Mouse (Mus musculus) forebrain, embryonic 11.5 days (tissue): ENCODE measurements at regions not wholly inside any gene's neighbourhood (a gene's known extent, or its start where the extent isn't known, plus 50 kb on each side); places are given as distances from the start of the nearest gene placed in this dataset.

Experiments used
- ATAC-seq: fragments of 200-750 bp; cut with Nextera tagmentation; replicated peaks from 2 replicates; pipeline ENCODE4 v1.8.0; 2017; ENCODE audit warnings: moderate TSS enrichment; ENCODE audit not compliant: low FRiP score
- DNase-seq: peaks from one replicate; pipeline ENCODE4 v3.0.0-alpha.2; 2017; ENCODE audit warnings: low spot score
- H3K27ac ChIP-seq: fragments of 300-500 bp; sonication (generic); 2 replicates; pipeline ENCODE4 v1.5.1; 2014; ENCODE audit warnings: low read depth, low read length
- H3K27me3 ChIP-seq: fragments of 300-500 bp; sonication (generic); 2 replicates; pipeline ENCODE4 v1.6.1; 2014; ENCODE audit warnings: mild to moderate bottlenecking, low read length, mixed read lengths; ENCODE audit not compliant: control insufficient read depth, insufficient read depth
- H3K36me3 ChIP-seq: fragments of 300-500 bp; sonication (generic); 2 replicates; pipeline ENCODE4 v1.6.1; 2014; ENCODE audit warnings: mild to moderate bottlenecking, low read length, moderate library complexity, mixed read lengths; ENCODE audit not compliant: control insufficient read depth, insufficient read depth
- H3K4me1 ChIP-seq: fragments of 300-500 bp; sonication (generic); replicated peaks from 2 replicates; pipeline ENCODE4 v1.6.1; 2014; ENCODE audit warnings: low read length, mixed read lengths; ENCODE audit not compliant: control insufficient read depth, insufficient read depth
- H3K4me2 ChIP-seq: fragments of 300-500 bp; sonication (generic); 2 replicates; pipeline ENCODE4 v1.6.1; 2014; ENCODE audit warnings: low read depth, mild to moderate bottlenecking, low read length, moderate library complexity, mixed read lengths; ENCODE audit not compliant: severe bottlenecking
- H3K4me3 ChIP-seq: fragments of 300-500 bp; sonication (generic); 2 replicates; pipeline ENCODE4 v1.5.1; 2014; ENCODE audit warnings: low read depth, low read length
- H3K9ac ChIP-seq: fragments of 300-500 bp; sonication (generic); 2 replicates; pipeline ENCODE4 v1.6.1; 2014; ENCODE audit warnings: low read length
- H3K9me3 ChIP-seq: fragments of 300-500 bp; sonication (generic); 2 replicates; pipeline ENCODE4 v1.6.1; 2016; ENCODE audit warnings: low read length, mixed read lengths; ENCODE audit not compliant: control insufficient read depth
- WGBS: fragments of 180-500 bp; shearing (Covaris S2); extraction: QIAGEN DNeasy Blood & Tissue Kit; methylation state at CpG from one replicate; pipeline ENCODE4 v1.1.7; 2014; 5-methylcytosine and 5-hydroxymethylcytosine counted together

DNA sequence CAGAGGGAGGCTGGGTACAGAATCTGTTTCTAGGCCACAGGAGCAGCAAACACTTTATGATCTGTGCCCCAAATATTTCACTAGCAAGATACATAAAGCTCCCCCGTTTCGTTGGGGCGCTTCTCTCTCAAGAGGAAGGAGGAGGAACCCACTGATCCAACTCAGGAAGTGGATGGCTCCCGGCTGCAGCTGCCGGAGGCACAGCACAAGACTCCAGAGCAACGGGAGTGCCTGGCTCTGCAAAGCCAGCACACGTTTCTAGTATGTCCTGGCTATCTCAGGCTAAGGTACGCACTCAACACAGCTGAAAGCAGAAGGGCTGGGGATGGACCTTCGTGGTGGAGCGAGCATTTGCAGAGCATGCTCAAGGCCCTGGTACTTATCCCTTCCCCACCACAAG is 223.2 kb upstream of the Sox2 start:
- no peaks in the 10 kb centered on the region for H3K9me3 ChIP-seq
- DNase-seq (no peak), ATAC-seq (no peak)
- H3K27me3 ChIP-seq: no peaks in the 10 kb centered on the region
- H3K9ac ChIP-seq: no peak overlapping the region
- H3K4me1 ChIP-seq: no peaks in the 10 kb centered on the region; the same call in 1 of the 2 replicates
- H3K4me3 ChIP-seq: no peak overlapping the region
- no peak overlapping the region for H3K27ac ChIP-seq
- H3K36me3 ChIP-seq: no peaks in the 10 kb centered on the region
- WGBS: 92% methylated on average over 10 of the region's 10 CpGs
- no peak overlapping the region for H3K4me2 ChIP-seq

DNA sequence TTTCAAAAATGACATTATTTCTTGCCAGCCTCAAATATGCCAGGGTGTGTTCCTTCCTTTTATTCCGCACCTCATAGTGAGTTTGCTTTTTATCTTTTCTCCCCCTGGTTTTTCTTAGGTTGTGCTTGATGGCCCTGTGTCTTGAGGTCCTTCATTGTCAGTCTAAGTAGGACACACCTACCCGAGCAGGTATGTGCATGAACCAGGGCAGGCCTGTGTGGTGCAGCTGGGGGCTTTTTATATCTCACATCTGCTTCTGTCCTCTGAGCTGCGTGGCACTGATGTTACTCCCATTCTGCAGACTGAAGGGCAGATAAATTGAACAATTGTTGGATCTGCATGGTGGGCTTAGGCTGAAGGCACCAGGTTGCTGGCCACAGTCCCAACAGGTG is 238.3 kb upstream of the Sox2 start:
- Histone ChIP-seq H3K4me3 (no peak overlapping the region), H3K36me3 (no peaks in the 10 kb centered on the region), H3K9me3 (no peaks in the 10 kb centered on the region), H3K27ac (peak overlapping the region; percentile 75), H3K27me3 (no peaks in the 10 kb centered on the region), H3K9ac (no peak overlapping the region), H3K4me2 (peak overlapping the region; percentile 5; the same call in 1 of the 2 replicates), H3K4me1 (peaks cover 4% of the 10 kb centered on the region; the same call in 1 of the 2 replicates)
- WGBS: 55% methylated on average over 3 of the region's 3 CpGs
- DNase-seq: peak; percentile 52
- peak; percentile 50 for ATAC-seq

GRCm38 (mm10) chr3:34411142-34411914 is 238.9 kb upstream of the Sox2 start:
- no peaks in the 10 kb centered on the region for H3K9me3 ChIP-seq
- no peaks in the 10 kb centered on the region for H3K36me3 ChIP-seq
- H3K4me1 ChIP-seq: peaks cover 4% of the 10 kb centered on the region; the same call in 1 of the 2 replicates
- DNase-seq (peak; percentile 73), ATAC-seq (peak; percentile 94)
- peak overlapping the region; percentile 81 for H3K27ac ChIP-seq
- no peaks in the 10 kb centered on the region for H3K27me3 ChIP-seq
- H3K4me3 ChIP-seq: no peak overlapping the region
- H3K9ac ChIP-seq: no peak overlapping the region
- WGBS: 26% methylated on average over 10 of the region's 10 CpGs
- H3K4me2 ChIP-seq: peak overlapping the region; percentile 5; the same call in 1 of the 2 replicates

- no peaks in the 10 kb centered on the region for H3K36me3 ChIP-seq
- no peak for DNase-seq
- H3K4me3 ChIP-seq: no peak overlapping the region
- WGBS: 88% methylated on average over 2 of the region's 2 CpGs
- no peak for ATAC-seq
- no peak overlapping the region for H3K4me2 ChIP-seq
- no peaks in the 10 kb centered on the region for H3K9me3 ChIP-seq
- H3K27ac ChIP-seq: no peak overlapping the region
- no peaks in the 10 kb centered on the region for H3K4me1 ChIP-seq
- H3K9ac ChIP-seq: no peak overlapping the region
- H3K27me3 ChIP-seq: no peaks in the 10 kb centered on the region
These were observed 246.6 kb upstream of the Sox2 start for GRCm38 (mm10) chr3:34403586-34403985.

DNA sequence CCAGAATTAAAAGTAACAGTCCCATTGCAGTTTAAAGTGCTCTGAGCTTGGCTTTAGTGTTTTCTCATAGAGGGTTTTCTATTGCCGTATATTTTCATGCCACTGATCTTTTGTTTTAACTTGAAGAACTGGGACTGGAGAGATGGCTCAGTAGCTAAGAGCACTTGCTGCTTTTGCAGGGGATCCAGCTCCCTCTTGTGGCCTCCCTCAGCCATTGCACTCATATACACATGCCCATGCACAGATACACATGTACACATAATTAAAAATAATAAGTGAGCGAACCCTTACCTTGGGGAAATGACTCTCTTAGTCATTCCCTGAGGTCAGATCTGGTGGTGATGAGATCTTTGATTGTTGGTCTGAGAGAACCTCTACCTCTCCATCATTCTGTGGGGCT is 258.9 kb upstream of the Sox2 start:
- Histone ChIP-seq H3K4me1 (no peaks in the 10 kb centered on the region), H3K36me3 (no peaks in the 10 kb centered on the region), H3K27ac (no peak overlapping the region), H3K27me3 (no peaks in the 10 kb centered on the region), H3K9ac (no peak overlapping the region), H3K9me3 (peaks cover 8% of the 10 kb centered on the region), H3K4me2 (no peak overlapping the region), H3K4me3 (no peak overlapping the region)
- ATAC-seq: no peak
- DNase-seq: no peak
- 91% methylated on average over 2 of the region's 2 CpGs for WGBS

- no peaks in the 10 kb centered on the region for H3K4me1 ChIP-seq
- no peaks in the 10 kb centered on the region for H3K9me3 ChIP-seq
- H3K4me3 ChIP-seq: no peak overlapping the region
- H3K27me3 ChIP-seq: no peaks in the 10 kb centered on the region
- DNase-seq (no peak), ATAC-seq (no peak)
- no peak overlapping the region for H3K4me2 ChIP-seq
- 75% methylated on average over 12 of the region's 12 CpGs for WGBS
- no peaks in the 10 kb centered on the region for H3K36me3 ChIP-seq
- no peak overlapping the region for H3K27ac ChIP-seq
- no peak overlapping the region for H3K9ac ChIP-seq
These were observed 265.2 kb upstream of the Sox2 start for GRCm38 (mm10) chr3:34384965-34385505.

- no peak overlapping the region for H3K9ac ChIP-seq
- no peak overlapping the region for H3K4me3 ChIP-seq
- H3K9me3 ChIP-seq: no peaks in the 10 kb centered on the region
- no peak for ATAC-seq
- DNase-seq: no peak
- H3K27me3 ChIP-seq: no peaks in the 10 kb centered on the region
- no peak overlapping the region for H3K4me2 ChIP-seq
- peaks cover 3% of the 10 kb centered on the region for H3K4me1 ChIP-seq
- H3K36me3 ChIP-seq: no peaks in the 10 kb centered on the region
- 0 out of 2 replicates have a peak overlapping the region, but pooled peaks have one; percentile 37 for H3K27ac ChIP-seq
- 42% methylated on average over 2 of the region's 2 CpGs for WGBS
These were observed 272.3 kb upstream of the Sox2 start for GRCm38 (mm10) chr3:34377913-34378312.

GRCm38 (mm10) chr3:34377329-34377728 is 272.9 kb upstream of the Sox2 start:
- ATAC-seq (peak; percentile 66), DNase-seq (no peak)
- Histone ChIP-seq H3K9me3 (no peaks in the 10 kb centered on the region), H3K27ac (peak overlapping the region; percentile 41; the same call in 1 of the 2 replicates), H3K9ac (peak overlapping the region; percentile 27), H3K4me2 (peak overlapping the region; percentile 34; the same call in 1 of the 2 replicates), H3K36me3 (no peaks in the 10 kb centered on the region), H3K4me1 (peaks cover 3% of the 10 kb centered on the region), H3K27me3 (no peaks in the 10 kb centered on the region), H3K4me3 (no peak overlapping the region)
- 24% methylated on average over 12 of the region's 12 CpGs for WGBS

DNA sequence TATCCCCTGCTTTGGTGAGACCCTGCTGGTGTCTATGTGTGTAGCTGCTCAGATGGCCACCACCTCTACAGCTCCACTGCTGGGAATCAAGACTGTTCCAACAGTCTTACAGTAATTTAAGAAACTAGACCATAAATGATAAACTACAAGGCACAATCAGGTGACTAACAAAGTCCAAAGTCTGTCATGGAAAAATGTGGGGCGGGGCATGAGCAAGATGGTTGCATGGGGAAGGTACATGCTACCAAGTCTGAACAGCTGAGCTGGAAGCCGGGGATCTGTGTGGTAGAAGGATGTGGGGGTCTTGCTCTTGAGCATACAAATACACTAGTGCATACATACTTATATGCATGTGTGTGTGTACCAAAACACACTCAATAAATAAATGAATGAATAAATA is 278.8 kb upstream of the Sox2 start:
- WGBS: 93% methylated on average over 2 of the region's 2 CpGs
- no peaks in the 10 kb centered on the region for H3K27me3 ChIP-seq
- ATAC-seq (no peak), DNase-seq (no peak)
- H3K9ac ChIP-seq: no peak overlapping the region
- no peaks in the 10 kb centered on the region for H3K4me1 ChIP-seq
- no peak overlapping the region for H3K27ac ChIP-seq
- H3K4me3 ChIP-seq: no peak overlapping the region
- H3K36me3 ChIP-seq: no peaks in the 10 kb centered on the region
- no peak overlapping the region for H3K4me2 ChIP-seq
- H3K9me3 ChIP-seq: no peaks in the 10 kb centered on the region
